Mouse (Mus musculus): ENCODE results near the gene Mogs. TPM values are rescaled to one million over a fixed set of nuclear protein-coding genes. Genes with fewer than 3 reads are reported as not detected.

Gene Mogs
- polyA plus RNA-seq, 1 experiment, result 33.5 TPM

- Histone ChIP-seq H3K27me3 (ENCODE audit: control insufficient read depth, insufficient read depth, low read length) (peaks cover 13% of the 10 kb centered on the region; the same call in 1 of the 2 replicates), H3K4me3 (replicated peaks; ENCODE audit: insufficient read depth, low read depth, low read length) (no peak overlapping the region), H3K4me1 (ENCODE audit: control insufficient read depth, insufficient read depth, low read length) (no peaks in the 10 kb centered on the region), H3K27ac (ENCODE audit: insufficient read depth, low read length) (no peak overlapping the region)
- 2% methylated on average over 53 of the region's 58 CpGs for WGBS
- TF ChIP-seq POLR2A (IDR thresholded peaks at IDR 0.05; ENCODE audit: borderline replicate concordance, insufficient read depth, low read length) (no peak), CTCF (IDR thresholded peaks at IDR 0.05; ENCODE audit: borderline replicate concordance, insufficient read depth, low read depth, low read length) (no peak)
- peak; percentile 37 to 74 for DNase-seq
These were observed 44.7 kb upstream of the Mogs start for GRCm38 (mm10) chr6:83070311-83071219.

GRCm38 (mm10) chr6:83071220-83071619 lies 44.1 kb upstream of the Mogs start:
- no peak for DNase-seq

GRCm38 (mm10) chr6:83074979-83075378 lies 40.3 kb upstream of the Mogs start:
- WGBS, result 19% methylated on average over 2 of the region's 2 CpGs
- TF ChIP-seq CTCF (IDR thresholded peaks at IDR 0.05; ENCODE audit: borderline replicate concordance, insufficient read depth, low read depth, low read length) (no peak), POLR2A (IDR thresholded peaks at IDR 0.05; ENCODE audit: borderline replicate concordance, insufficient read depth, low read length) (no peak)
- Histone ChIP-seq H3K4me1 (ENCODE audit: control insufficient read depth, insufficient read depth, low read length) (peaks cover 2% of the 10 kb centered on the region; the same call in 1 of the 2 replicates), H3K27ac (ENCODE audit: insufficient read depth, low read length) (no peak overlapping the region), H3K27me3 (ENCODE audit: control insufficient read depth, insufficient read depth, low read length) (peaks cover 7% of the 10 kb centered on the region; the same call in 1 of the 2 replicates), H3K4me3 (replicated peaks; ENCODE audit: insufficient read depth, low read depth, low read length) (no peak overlapping the region)
- DNase-seq, result no peak

More at GRCm38 (mm10) chr6:83071220-83071619, 44.1 kb upstream of the Mogs start:
- no peaks in the 10 kb centered on the region for H3K4me1 ChIP-seq (ENCODE audit: control insufficient read depth, insufficient read depth, low read length)
- H3K27me3 ChIP-seq (ENCODE audit: control insufficient read depth, insufficient read depth, low read length), result peaks cover 13% of the 10 kb centered on the region; the same call in 1 of the 2 replicates
- H3K27ac ChIP-seq (ENCODE audit: insufficient read depth, low read length), result no peak overlapping the region
- TF ChIP-seq CTCF (IDR thresholded peaks at IDR 0.05; ENCODE audit: borderline replicate concordance, insufficient read depth, low read depth, low read length), result no peak
- no peak for TF ChIP-seq POLR2A (IDR thresholded peaks at IDR 0.05; ENCODE audit: borderline replicate concordance, insufficient read depth, low read length)
- 1% methylated on average over 24 of the region's 24 CpGs for WGBS
- no peak overlapping the region for H3K4me3 ChIP-seq (replicated peaks; ENCODE audit: insufficient read depth, low read depth, low read length)

- WGBS, result under 1% methylated on average over 54 of the region's 54 CpGs
- TF ChIP-seq CTCF (IDR thresholded peaks at IDR 0.05; ENCODE audit: borderline replicate concordance, insufficient read depth, low read depth, low read length), result no peak
- TF ChIP-seq POLR2A (IDR thresholded peaks at IDR 0.05; ENCODE audit: borderline replicate concordance, insufficient read depth, low read length), result no peak
These were observed 37.5 kb upstream of the Mogs start, which contains the start of gene Pcgf1 for GRCm38 (mm10) chr6:83077630-83078323. Gene Pcgf1, plus strand, starts transcription at chr6:83077869.

GRCm38 (mm10) chr6:83078324-83078858 lies 36.9 kb upstream of the Mogs start:
- Histone ChIP-seq H3K4me1 (ENCODE audit: control insufficient read depth, insufficient read depth, low read length) (peaks cover 7% of the 10 kb centered on the region; the same call in 1 of the 2 replicates), H3K27ac (ENCODE audit: insufficient read depth, low read length) (peak overlapping the region; percentile 83), H3K27me3 (ENCODE audit: control insufficient read depth, insufficient read depth, low read length) (no peaks in the 10 kb centered on the region; the same call in 1 of the 2 replicates), H3K4me3 (replicated peaks; ENCODE audit: insufficient read depth, low read depth, low read length) (peak overlapping the region; percentile 85)
- TF ChIP-seq POLR2A (IDR thresholded peaks at IDR 0.05; ENCODE audit: borderline replicate concordance, insufficient read depth, low read length) (peak; percentile 64; the same call in 1 of the 2 replicates), CTCF (IDR thresholded peaks at IDR 0.05; ENCODE audit: borderline replicate concordance, insufficient read depth, low read depth, low read length) (no peak)
- peak; percentile 98 to 100 for DNase-seq
- WGBS, result under 1% methylated on average over 46 of the region's 46 CpGs

More at GRCm38 (mm10) chr6:83077630-83078323, 37.5 kb upstream of the Mogs start, which contains the start of gene Pcgf1:
- H3K27me3 ChIP-seq (ENCODE audit: control insufficient read depth, insufficient read depth, low read length), result no peaks in the 10 kb centered on the region; the same call in 1 of the 2 replicates
- peaks cover 7% of the 10 kb centered on the region; the same call in 1 of the 2 replicates for H3K4me1 ChIP-seq (ENCODE audit: control insufficient read depth, insufficient read depth, low read length)
- DNase-seq, result peak in 1 of 2 experiments; percentile 67
- peak within 1 kb of the TSS; percentile 85 for H3K4me3 ChIP-seq (replicated peaks; ENCODE audit: insufficient read depth, low read depth, low read length)
- peak within 1 kb of the TSS; percentile 83 for H3K27ac ChIP-seq (ENCODE audit: insufficient read depth, low read length)

GRCm38 (mm10) chr6:83080210-83080609 lies 35.1 kb upstream of the Mogs start:
- H3K27me3 ChIP-seq (ENCODE audit: control insufficient read depth, insufficient read depth, low read length), result no peaks in the 10 kb centered on the region; the same call in 1 of the 2 replicates

GRCm38 (mm10) chr6:83083497-83083896 lies 31.8 kb upstream of the Mogs start:
- peaks cover 7% of the 10 kb centered on the region; the same call in 1 of the 2 replicates for H3K4me1 ChIP-seq (ENCODE audit: control insufficient read depth, insufficient read depth, low read length)
- no peak for TF ChIP-seq CTCF (IDR thresholded peaks at IDR 0.05; ENCODE audit: borderline replicate concordance, insufficient read depth, low read depth, low read length)
- no peak for TF ChIP-seq POLR2A (IDR thresholded peaks at IDR 0.05; ENCODE audit: borderline replicate concordance, insufficient read depth, low read length)
- no peak overlapping the region for H3K27ac ChIP-seq (ENCODE audit: insufficient read depth, low read length)
- 11% methylated on average over 5 of the region's 5 CpGs for WGBS
- DNase-seq, result no peak
- H3K27me3 ChIP-seq (ENCODE audit: control insufficient read depth, insufficient read depth, low read length), result no peaks in the 10 kb centered on the region; the same call in 1 of the 2 replicates
- H3K4me3 ChIP-seq (replicated peaks; ENCODE audit: insufficient read depth, low read depth, low read length), result no peak overlapping the region

More at GRCm38 (mm10) chr6:83080210-83080609, 35.1 kb upstream of the Mogs start:
- 92% methylated on average over 5 of the region's 5 CpGs for WGBS
- H3K4me3 ChIP-seq (replicated peaks; ENCODE audit: insufficient read depth, low read depth, low read length), result no peak overlapping the region
- H3K27ac ChIP-seq (ENCODE audit: insufficient read depth, low read length), result no peak overlapping the region
- no peak for DNase-seq
- H3K4me1 ChIP-seq (ENCODE audit: control insufficient read depth, insufficient read depth, low read length), result peaks cover 7% of the 10 kb centered on the region; the same call in 1 of the 2 replicates
- TF ChIP-seq POLR2A (IDR thresholded peaks at IDR 0.05; ENCODE audit: borderline replicate concordance, insufficient read depth, low read length) (no peak), CTCF (IDR thresholded peaks at IDR 0.05; ENCODE audit: borderline replicate concordance, insufficient read depth, low read depth, low read length) (no peak)
